Mouse (Mus musculus) frontal cortex, postnatal 14 days (tissue): ENCODE results near the gene Gm44596.

Source experiments
- DNase-seq, 2 experiments: peaks; one replicate each; pipeline ENCODE4 v3.0.0; 2022; ENCODE audit warnings: low spot score in 2 of 2

Gene Gm44596

GRCm38 (mm10) chr6:128375192-128375591 lies at the start of gene Gm44596, which contains the start of gene Tex52:
Gene Gm44596, plus strand, starts transcription at chr6:128375503.
Gene Tex52, plus strand, starts transcription at chr6:128375456.
- DNase-seq: no peak

GRCm38 (mm10) chr6:128334397-128335124 lies 40.7 kb upstream of the Gm44596 start:
- peak; percentile 37 to 66 for DNase-seq

GRCm38 (mm10) chr6:128337467-128337866 lies 37.8 kb upstream of the Gm44596 start:
- no peak for DNase-seq

GRCm38 (mm10) chr6:128338876-128339275 lies 36.4 kb upstream of the Gm44596 start:
- DNase-seq: no peak

- DNase-seq: no peak
Measured at GRCm38 (mm10) chr6:128341956-128342723, 33.2 kb upstream of the Gm44596 start.

DNA sequence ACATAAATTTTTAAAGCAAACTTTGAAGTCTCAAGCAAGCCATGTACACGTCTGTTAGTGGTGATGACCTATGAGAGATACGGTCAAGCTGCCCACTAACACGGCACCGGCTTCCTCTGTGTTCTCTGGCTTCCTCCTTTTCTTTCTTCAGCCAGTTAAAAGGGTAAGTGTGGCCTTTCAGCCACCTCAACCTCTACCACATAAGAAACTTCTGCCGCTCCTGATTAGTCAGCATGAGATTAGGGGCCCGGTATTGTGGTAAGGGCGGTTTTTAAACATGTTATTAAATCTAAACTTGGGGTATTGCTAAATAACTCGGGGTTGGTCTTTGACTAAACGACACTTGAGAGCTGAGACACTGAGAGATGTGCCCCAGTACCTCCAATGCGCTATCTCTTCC lies 29.7 kb upstream of the Gm44596 start:
- no peak for DNase-seq

DNA sequence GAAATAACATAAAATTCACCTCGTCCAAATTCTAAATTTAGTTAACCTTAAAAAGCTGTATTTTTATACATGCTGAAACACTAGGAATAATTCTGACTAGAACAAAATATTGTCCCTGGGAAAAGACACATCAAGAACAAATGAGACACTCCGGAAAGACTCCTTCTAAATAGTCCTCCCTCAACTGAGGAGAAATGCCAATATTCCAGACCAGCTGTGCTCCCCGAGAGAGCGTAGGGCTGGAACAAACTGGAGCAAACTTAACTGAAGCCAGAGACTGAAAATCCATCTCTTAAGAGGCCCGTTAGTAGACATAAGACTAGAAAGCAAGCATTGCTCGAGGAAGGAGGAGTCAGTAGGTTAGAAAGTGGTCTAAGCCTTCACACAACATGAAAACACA lies 28.5 kb upstream of the Gm44596 start:
- DNase-seq: no peak

- DNase-seq: peak in 1 of 2 experiments; percentile 35
Measured at GRCm38 (mm10) chr6:128349711-128350110, 25.6 kb upstream of the Gm44596 start.

DNA sequence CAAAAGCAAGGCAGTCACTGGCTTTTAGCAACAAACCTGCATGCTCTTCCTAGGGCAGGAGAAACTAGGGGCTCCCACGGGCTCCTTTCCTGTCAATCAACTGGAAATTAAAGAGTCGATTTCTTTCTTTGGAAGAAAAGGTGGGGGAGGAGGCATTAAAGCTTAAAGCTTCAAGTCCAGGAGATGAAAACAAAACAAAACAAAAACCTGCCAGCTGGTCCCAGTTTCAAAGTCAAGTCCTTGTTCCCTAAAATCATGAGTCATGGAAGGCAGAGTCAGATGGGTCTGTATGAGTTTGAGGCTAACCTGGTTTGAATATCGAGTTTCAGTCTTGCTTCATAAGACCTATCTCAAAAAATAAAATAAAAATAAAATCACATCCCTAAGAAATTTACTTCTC lies 21.2 kb upstream of the Gm44596 start:
- no peak for DNase-seq

GRCm38 (mm10) chr6:128355201-128355681 lies 20.1 kb upstream of the Gm44596 start:
- peak; percentile 33 to 57 for DNase-seq

GRCm38 (mm10) chr6:128355726-128356416 lies 19.4 kb upstream of the Gm44596 start, which contains the start of gene Tulp3:
Gene Tulp3, minus strand, starts transcription at chr6:128355851.
- peak; percentile 93 to 94 for DNase-seq

DNA sequence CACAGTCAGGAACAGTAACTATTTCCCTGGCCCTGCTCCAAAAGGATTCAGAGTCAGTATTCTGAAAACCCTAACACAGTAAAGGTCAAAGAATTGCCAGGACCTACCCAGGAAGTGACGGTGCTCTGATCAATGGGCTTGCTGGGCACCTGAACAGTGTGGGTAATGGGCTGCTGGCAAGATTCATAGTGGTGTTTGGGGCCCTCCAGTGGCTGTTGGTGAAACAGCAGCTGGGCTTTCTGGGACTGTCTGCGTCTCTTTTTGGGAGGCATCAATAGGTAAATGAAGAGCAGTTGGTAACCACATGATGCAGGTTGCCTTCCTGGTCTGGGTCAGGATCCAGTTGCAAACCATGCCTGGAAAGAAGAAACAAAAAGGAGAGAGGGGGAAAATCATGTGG lies 16.3 kb upstream of the Gm44596 start:
- peak; percentile 48 to 76 for DNase-seq

DNA sequence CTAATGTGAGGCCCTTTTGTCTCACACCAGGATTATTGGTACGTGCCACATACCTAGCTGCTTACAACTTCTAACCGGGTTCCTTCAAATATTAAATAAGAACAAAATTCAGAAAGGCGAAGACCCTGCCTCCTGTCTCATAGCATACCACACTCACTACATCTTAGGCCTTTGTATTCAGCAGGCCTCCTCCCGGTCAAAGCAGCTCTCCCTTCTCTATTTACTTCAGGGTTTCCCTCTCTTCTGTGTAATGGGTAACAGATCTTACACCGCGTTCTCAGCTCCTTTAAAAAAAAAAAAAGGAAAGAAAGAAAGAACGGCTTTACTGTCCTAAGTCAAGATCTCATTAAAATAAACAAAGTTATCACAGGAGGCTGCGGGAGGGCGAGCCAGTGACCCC lies 13.4 kb upstream of the Gm44596 start:
- DNase-seq: no peak

GRCm38 (mm10) chr6:128362381-128363006 lies 12.8 kb upstream of the Gm44596 start, which contains the start of the genes Rhno1 and Foxm1:
Gene Rhno1, minus strand, starts transcription at chr6:128362911.
Gene Foxm1, plus strand, starts transcription at chr6:128362967.
- peak; percentile 61 to 77 for DNase-seq

GRCm38 (mm10) chr6:128363007-128363825 lies 12.1 kb upstream of the Gm44596 start:
- no peak for DNase-seq

DNA sequence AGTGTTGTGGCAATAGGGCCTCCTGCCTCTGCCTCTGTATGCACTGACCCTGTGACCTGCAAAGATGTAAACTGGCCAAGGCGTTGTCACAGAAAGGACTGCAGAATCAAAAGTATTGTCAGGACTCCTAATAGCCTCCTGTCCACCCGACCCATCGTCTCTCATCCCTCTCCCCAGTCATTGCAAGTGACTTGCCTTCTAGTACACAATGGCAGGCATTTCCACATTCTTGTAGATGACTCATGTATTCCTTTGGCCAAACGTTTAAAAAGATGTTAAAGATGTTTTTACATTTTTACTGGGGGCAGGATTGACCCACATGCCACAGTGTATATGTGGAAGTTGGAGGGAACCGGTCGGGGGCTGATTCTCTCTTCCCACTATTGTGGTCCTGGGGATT lies 10.6 kb upstream of the Gm44596 start:
- DNase-seq: no peak

- DNase-seq: no peak
Measured at GRCm38 (mm10) chr6:128366466-128366865, 8.8 kb upstream of the Gm44596 start.

- DNase-seq: no peak
Measured at GRCm38 (mm10) chr6:128370040-128370439, 5.3 kb upstream of the Gm44596 start.

GRCm38 (mm10) chr6:128376371-128377085 lies 1.2 kb downstream of the Gm44596 start:
- DNase-seq: no peak

GRCm38 (mm10) chr6:128379636-128380035 lies 4.3 kb downstream of the Gm44596 start:
- no peak for DNase-seq
